Mouse (Mus musculus): ENCODE data around the gene Efcab11. TPM values are rescaled to one million over a fixed set of nuclear protein-coding genes. Genes with fewer than 3 reads are reported as not detected.

The Efcab11 gene
- polyA plus RNA-seq (2015; fragmentation: Nextera tagmentation; extraction: Ambion mirVana): 2.5 and 3.2 TPM in 2 replicates

GRCm38 (mm10) chr12:99884269-99885261, at the start of gene Efcab11, which contains the start of gene Tdp1:
Gene Efcab11 (minus strand): TSS chr12:99884439.
Gene Tdp1 (plus strand): TSS chr12:99884517.

Other genes with a start within 250 kb of the Efcab11 start
- 30.2 and 32.4 TPM in 2 replicates for gene Tdp1, start 78 bp upstream of the Efcab11 start, polyA plus RNA-seq (2015; fragmentation: Nextera tagmentation; extraction: Ambion mirVana)
- gene Kcnk13, start 80.1 kb upstream of the Efcab11 start, polyA plus RNA-seq (2015; fragmentation: Nextera tagmentation; extraction: Ambion mirVana): 2.3 and 2.4 TPM in 2 replicates
- 252 and 261 TPM in 2 replicates for gene Psmc1, start 225.7 kb upstream of the Efcab11 start, polyA plus RNA-seq (2015; fragmentation: Nextera tagmentation; extraction: Ambion mirVana)

Data from neural tube, postnatal 0 days (tissue).